Mouse (Mus musculus): ENCODE measurements around the gene Mtfp1.
"Not testable (repeated sequence)": the region's sequence is repeated elsewhere in the genome, so short reads cannot be mapped to it uniquely, and the experiment has no call there.

Gene Mtfp1

DNA sequence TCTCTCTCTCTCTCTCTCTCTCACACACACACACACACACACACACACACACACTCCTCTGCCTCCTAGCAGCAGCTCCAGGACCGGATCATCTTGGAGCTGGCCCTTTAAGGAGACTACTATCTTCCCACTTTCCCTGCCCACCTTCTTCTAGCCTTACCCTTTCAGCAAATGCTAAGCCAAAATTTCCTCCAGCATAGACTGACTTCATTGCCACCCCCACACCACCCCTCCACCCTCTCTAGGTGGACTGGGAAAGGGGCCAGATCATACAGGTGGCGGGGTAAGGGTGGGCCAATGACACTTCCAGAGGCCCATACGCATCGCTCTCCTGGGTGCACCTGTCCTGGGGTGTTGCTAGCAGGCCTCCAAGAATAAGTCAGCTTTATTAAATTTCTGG is 20.2 kb upstream of the Mtfp1 start:
- in situ Hi-C loops (cut with MboI, MseI): no loop called here

DNA sequence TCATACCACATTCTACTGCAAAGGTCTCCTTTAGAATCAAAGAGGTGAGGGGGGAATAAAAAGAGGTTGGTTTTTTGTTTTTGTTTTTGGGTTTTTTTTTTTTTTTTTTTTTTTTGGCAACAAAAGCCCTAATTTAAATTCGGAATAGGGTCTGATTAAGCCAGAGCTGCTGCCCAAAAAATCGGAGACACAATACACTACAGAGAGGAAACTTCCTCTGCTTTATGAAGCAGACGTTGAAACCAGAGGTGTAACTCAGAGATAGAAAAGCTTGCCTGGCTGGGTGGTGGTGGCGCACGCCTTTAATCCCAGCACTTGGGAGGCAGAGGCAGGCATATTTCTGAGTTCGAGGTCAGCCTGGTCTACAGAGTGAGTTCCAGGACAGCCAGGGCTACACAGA is 19.3 kb upstream of the Mtfp1 start:
- in situ Hi-C loops (cut with MboI, MseI): not testable (repeated sequence)

DNA sequence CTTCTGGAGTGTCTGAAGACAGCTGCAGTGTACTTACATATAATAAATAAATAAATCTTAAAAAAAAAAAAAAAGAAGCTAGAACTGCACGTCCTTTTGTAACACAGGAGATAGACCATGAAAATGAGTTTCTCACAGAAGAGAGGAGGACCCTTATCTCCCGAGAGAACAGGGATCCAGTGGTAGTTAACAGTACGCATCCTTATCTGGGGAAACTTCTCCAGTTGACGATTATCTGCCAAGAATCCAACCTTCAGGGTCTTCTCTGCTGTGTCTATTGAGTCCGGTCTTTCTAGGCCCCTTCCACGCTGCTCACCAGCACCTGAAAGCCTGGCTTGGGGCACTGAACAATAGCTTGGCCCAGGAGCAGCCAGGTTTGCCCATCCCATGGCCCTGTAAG is 18.7 kb upstream of the Mtfp1 start:
- in situ Hi-C loops (cut with MboI, MseI): no loop called here

DNA sequence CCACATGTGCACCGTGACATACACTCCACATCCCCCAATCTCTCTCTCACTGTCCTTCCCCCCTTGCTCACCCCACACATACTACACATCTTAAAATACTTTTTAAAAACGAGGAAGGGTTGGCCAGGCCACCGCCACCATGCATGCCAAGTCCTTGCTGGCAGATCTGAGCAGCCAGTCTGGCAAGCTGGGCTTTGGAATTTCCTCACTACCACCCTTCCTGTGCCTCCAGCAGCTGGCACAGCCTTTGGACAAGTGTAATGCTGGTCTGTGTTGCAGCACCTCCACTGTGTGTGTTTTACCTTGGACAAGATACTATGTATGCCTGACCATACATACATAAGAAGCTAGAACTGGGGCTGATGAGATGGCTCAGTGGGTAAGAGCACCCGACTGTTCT is 18.3 kb upstream of the Mtfp1 start:
- in situ Hi-C loops (cut with MboI, MseI): no loop called here

DNA sequence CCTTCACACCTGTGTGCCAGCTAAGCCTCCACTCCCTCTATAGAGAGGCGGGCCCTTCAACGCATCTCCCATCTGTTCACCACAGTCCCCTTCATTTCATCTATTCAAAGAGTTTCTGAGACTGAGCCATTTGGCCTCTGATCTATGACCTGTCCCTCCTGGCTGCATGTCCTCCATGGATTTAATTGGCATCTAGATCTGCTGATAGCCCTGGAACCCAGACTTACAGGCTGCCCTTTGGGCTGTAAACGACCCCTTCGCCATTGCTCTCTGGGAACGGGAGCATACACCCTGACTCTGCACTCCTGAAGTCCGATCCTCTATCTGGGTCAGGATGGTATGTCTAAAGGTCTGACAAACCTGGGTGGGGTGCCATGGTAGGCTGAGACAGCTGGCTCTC is 17.6 kb upstream of the Mtfp1 start:
- in situ Hi-C loops (cut with MboI, MseI): no loop called here

DNA sequence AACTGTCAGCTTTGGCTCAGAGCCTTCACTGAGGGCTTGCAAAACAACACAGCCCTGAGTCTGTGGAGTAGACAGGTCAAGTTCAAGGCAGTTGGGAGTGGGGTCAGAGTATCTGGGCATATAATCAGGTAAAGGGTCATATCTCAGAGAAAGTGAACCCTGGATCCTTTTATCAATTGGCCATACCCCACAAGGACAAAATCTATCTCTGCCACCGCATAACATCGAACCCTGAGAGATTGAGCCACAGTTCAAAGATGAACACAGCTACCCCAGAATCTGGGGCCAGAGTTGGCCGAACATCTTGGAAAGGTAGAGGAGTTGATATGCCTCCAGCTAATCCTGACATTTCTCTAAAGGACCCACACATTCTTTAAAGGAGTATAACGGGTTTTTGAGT is 16.8 kb upstream of the Mtfp1 start:
- in situ Hi-C loops (cut with MboI, MseI): no loop called here

DNA sequence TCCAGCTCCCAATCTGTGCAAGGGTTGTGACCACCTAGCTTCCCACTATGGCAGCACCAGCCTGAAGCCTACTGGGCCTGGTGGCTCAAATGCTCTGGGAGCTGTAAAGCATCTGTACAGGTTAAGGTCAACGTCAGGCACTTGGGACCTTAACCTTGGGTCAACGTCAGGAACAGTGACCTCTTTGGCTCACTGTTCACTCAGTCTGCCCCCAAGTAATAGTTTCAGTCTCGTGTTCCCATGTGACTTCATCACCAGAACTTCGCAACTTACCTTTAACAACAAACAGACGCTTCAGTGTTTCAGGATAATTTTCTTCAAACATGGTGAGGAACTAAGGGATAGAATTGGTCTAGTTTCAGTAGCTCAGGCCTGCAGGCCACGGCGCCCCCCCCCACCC is 13.4 kb upstream of the Mtfp1 start:
- in situ Hi-C loops (cut with MboI, MseI): no loop called here

DNA sequence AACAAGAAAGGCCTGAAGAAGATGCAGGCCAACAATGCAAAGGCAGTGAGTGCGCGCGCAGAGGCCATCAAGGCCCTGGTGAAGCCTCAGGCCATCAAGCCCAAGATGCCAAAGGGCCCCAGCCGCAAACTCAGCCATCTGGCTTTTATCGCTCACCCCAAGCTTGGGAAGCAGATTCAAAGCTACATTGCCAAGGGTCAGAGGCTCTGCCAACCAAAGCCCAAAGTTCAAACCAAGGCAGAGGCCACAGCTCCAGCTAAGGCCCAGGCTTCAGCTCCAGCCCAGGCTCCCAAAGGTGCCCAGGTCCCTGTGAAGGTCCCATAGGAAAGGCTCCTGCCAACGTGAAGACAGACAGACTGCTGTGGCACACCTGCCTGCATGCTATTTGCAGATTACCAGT is 12.7 kb upstream of the Mtfp1 start:
- in situ Hi-C loops (cut with MboI, MseI): not testable (repeated sequence)

DNA sequence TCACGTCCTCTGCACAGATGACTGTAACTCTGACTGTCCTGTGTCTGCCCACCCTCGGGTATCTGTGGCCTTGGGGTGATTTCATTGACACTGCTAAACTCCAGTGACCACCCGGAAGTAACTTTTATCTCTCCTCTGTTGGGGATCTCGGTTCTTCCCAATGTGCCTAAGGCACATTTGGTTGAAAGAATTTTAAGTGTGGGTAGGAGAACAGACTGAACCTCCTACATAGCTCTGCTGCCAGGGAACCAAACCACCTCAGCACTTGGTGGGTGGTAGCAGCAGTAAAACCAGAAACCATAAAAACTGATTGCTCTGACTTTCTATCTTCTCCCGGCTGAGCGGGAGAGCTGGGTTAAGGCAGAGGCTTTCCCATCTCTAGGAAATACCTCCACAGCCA is 10.2 kb upstream of the Mtfp1 start:
- in situ Hi-C loops (cut with MboI, MseI): no loop called here

DNA sequence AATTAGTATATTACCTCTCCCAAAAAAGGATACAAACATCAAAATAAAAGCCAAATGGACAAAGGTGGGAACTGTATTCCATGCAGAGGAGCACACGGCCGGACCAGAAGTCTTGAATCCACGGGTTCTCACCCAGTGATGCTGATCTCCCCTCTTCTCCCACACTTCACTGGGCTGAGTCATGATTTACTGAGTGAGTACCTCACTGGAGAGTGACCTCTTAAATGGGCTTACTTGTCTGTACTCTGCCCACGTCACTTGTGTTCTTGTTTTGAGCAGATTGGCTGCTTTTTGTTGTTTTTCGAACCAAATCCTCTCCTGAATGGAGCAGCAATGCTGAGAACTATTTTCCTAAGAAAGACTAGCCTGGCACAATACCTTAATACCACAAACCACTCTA is 9.7 kb upstream of the Mtfp1 start:
- in situ Hi-C loops (cut with MboI, MseI): no loop called here

DNA sequence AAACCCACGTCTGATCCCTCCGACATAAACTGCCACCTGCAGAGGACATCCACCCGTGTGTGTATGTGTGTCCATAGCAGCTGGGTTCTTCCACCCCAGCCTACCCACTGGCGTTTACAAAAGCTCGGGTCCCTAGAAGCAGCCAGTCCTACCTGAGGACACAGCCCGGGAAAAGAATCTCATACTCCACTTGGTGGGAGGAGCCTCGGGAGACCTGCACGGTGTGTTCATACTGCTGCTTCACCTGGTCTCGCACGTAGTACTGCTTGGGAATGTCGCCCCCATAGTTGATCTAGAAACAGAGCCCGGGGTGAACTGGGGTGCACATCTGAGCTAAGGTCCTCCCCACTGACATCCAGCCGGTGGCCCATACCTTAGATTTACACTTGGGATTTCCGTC is 8.3 kb upstream of the Mtfp1 start:
- in situ Hi-C loops (cut with MboI, MseI): no loop called here

DNA sequence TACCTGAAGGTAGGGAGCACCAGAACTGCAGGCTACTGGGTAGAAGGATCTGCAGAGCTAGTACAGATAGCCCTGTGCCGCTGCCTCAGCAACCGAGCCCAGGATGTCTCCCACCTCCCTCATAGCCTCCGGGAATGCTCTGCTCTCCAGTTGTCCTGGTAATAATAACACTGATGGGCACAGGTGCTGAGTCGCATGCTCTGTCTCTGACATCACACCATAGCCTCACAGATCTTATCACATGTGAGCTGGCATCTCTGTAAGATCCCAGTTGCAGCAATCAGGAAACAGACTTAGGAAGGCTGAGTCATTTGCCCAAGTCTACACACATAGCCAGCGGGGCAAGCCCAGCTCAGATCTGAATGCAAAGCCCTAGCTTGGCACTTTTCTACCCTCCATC is 6.6 kb upstream of the Mtfp1 start:
- in situ Hi-C loops (cut with MboI, MseI): no loop called here

DNA sequence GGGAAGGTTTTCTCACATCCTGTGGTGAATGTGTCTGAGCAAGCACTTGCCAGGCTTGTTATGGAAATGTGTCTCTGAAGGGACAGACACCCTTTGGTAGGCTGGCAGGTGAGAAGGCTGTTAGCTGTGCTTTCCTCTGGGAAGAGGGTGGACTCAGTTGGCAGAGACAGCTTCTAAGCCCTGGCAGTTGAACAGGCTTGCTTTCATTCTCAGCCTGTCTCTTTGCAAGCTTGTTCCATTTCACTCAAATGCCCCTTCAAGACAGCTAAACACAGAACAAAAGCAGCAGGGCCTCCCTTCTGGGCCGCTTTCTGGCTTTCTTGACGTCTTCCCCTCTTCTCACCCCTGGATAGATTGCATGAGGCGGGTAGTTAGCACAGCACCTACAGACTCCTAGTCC is 4.2 kb upstream of the Mtfp1 start:
- in situ Hi-C loops (cut with MboI, MseI): no loop called here

DNA sequence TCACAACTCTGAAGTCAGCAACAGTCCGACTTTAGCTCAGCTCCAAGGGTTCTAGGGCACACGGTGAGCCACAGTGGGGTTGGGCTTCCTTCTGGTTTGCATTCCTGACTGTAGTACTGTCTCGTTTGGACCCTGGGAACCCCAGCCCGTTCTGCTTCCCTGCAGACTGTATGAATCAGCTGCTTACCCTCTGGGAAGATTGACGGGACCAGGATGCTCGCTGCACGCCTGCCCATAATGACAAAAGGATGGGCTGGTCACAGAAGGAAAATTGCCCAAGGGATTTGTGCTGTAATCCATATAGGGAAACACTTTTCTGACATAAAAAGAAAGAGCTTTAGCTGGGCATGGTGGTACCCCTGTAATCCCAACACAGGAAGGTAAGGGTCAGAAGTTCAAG is 3.6 kb upstream of the Mtfp1 start:
- in situ Hi-C loops (cut with MboI, MseI): no loop called here

DNA sequence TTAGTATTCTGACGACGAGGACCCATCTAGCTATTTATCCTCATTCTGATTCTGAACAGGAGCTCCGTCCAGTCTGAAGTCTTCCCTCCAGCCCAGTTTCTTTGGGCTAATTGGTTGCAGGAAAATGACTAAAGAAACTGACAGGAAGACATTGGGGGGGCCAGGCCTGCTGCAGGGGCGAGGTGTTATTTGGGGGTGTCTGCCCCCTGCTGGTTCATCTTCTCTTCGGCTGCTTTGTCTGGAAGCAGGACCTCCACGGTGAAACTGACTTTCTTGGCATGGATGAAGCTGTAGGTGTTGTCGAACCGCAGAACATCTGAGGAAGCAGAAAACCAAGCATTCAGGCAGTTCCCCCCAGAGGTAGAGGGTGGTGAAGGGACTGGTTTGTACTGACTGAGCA is 2.9 kb upstream of the Mtfp1 start:
- in situ Hi-C loops (cut with MboI, MseI): no loop called here

DNA sequence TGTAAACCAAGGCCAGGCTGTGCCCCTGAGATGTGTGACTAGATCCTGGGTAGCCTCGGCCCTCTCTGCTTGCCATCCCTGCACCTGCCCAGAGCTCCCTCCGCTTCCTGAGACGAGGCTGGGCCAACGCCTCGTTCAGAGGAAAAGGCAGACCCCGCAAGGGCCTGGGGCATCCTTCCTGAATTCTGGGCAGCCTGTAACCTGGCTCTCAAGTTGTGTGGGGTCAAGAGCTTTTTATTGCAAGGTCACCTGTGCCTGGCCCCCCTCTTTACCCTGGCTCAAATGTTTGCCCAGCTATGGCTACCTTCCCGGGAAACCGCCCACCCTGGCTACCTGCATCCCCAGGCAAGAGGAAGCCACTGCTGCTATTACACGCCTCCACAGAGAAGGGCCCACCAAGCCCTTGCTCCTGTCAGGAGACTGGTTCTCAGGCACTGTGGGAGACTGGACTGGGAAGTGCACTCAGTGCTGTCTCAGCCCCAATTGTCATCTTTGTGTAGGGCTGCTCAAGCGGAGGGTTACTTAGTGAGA is 1.9 kb upstream of the Mtfp1 start:
- in situ Hi-C loops (cut with MboI, MseI): no loop called here

DNA sequence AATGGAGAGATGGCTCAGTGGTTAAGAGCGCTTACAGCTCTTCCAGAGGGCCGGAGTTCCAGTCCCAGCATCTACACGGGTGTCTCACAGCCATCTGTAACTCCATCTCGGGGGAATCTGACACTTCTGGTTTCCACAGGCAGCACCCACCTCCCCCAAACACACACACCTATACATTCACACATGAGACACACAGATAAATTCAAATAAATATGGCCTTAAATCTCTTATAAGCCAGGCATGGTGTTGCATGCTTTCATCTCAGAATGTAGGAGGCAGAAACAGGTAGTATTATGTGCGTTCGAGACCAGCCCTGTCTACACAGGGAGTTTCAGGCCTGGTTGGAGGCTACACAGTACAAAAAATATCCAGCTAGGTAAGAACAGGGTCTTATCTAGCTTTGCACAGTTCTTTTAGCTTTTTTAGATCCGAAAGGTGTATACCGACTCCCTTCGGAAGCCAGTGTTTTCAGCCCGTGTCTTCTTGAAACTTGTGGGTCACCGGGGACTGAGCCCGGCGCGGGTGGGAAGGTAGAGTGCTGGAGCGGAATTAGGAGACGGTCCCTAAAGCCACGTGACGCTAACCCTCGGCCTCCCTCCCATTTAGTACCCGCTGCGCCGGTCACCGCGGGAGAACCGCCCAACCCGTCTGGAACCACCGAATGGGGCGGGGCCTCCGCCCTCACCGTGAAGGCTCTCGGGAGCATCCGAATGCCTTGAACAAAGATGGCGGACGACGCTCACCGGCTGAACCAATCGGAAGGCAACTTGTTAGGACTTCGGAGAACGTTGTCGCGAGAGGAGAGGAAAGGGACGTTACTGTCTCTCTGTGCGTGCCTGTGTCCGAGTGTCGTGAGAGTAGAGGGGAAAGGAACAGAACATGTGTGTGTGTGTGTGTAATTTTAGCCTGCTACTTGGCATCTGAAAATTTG is 1.1 kb upstream of the Mtfp1 start:
- in situ Hi-C loops (cut with MboI, MseI): no loop called here

DNA sequence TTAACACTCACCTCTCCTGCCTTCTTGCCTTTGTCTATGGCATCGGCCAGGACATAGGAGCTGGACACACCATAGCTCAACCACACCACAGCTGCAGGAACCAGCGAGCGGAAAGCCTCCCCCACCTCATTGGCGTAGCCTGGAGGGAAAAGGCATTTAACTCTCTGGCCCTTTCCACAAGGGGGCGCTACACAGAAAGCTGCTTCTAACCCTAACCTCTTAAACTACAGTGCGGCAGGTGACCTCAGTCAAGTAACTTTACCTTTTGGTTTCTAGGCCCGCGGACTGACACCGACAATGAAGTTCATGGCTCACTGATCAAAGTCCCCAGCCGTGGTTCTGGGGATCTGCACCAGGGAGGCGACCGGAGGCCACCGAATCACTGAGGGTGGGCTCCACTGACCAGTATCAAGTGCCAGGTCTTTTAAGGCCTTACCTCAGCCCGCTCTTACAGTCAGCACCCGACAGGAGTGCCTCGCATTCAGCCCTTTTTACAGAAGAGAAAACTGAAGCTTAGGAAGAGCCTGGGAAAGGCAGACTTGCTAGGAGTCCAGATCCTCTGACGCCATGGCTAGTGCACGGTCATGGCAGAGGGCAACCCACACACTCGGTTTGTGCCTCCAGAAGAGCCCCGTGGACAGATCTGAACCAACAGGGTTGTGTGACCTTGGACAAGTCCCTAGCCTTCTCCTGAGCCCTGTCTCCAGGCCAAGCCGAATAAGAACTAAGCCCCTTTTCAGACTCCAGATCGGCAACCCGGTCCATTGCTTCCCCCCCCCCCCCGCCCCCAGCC is 671 bp downstream of the Mtfp1 start:
- in situ Hi-C loops (cut with MboI, MseI): no loop called here

DNA sequence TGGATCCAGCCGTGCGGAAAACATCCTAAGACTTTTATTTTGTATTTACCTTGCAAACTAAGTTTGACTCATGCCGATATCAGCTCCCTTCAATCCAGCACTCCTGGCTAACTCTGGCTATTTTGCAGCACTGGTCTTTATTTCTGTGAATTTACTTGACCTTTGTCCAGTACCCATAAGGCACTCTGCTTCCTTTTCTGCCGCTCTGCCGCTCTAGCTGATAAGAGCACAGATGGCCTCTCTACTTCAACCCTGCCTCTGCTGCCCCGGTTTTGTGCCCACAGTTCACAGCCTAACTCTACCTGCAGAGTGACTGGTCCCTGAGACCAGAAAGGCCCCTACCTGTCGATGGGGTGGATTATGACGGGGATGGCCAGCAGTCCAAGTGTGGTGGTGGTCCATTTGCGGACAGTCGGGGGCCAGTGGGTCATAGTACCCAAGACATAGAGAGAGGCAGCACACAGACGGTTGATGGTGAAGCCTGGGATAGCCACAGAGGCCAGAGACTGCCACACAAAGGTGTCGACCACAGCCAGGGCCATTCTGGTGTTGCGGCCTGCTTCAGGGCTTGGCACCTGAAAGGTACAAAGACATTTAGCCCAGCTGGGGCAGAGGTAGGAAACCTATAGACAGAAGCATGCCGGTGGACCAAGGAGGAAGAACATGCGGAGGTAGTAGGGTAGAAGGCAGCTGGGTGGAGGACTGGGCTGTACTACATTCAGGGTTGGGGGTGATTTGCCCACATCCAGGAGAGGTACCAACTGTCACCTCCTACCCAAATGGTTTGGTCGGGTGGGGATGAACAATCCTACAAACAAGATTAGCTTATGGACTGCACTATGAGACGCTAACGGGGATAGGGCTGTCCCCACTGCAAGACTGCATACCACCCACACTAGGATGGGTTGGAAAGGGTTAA is 1.5 kb downstream of the Mtfp1 start:
- in situ Hi-C loops (cut with MboI, MseI): no loop called here

DNA sequence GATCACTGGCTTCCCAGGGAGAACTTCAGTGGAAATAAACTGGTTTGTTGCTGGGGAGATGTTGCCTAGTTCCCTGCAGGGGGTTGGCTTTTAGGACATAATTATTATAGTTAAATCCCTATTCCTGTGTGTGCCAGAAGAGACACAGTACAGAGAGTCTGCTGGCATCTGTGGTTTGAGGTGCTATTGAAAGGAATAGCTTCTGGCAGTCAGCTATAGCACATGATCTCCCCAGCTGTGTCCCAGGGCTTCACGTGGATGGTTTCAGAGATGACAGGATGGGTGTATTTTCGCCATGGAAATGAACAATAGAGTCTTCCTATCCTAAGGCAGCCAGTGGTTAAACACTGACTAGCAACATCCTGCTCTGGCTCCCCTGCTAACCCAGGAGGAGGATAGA is 8.0 kb downstream of the Mtfp1 start:
- in situ Hi-C loops (cut with MboI, MseI): loop anchor here (5.0 kb wide), 1 partner anchor 75 kb away; no protein-coding TSS in a partner anchor

DNA sequence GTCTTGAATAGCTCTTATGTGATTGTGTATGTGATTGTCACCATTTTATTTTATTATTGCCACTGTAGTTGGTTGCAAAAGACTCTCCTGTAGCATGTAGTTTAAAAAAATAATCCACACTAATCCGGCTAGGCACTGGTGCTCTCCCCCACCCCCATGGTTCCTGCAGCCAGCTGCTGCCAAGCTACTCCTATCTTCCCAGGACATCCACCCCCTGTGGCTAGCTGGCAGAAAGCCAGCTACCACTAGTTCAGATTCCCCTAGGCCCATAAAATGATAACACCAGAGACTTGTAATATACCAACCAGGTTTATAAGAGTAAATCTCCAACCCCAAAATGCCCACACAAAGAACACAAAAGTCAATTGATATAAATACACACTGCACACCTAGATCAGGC is 9.0 kb downstream of the Mtfp1 start:
- in situ Hi-C loops (cut with MboI, MseI): loop anchor here (5.0 kb wide), 1 partner anchor 74 kb away; no protein-coding TSS in a partner anchor
